Mouse (Mus musculus) heart, postnatal 0 days (tissue): ENCODE results near the gene Gmds. TPM values are rescaled to one million over a fixed set of nuclear protein-coding genes. Genes with fewer than 3 reads are reported as not detected.

Experiments
- ATAC-seq: fragments of 200-750 bp; cut with Nextera tagmentation; 2 replicates; pipeline ENCODE4 v1.8.0; 2017; ENCODE audit warnings: low read depth, moderate number of reproducible peaks, moderate library complexity; ENCODE audit not compliant: insufficient read depth
- DNase-seq: peaks from one replicate; pipeline ENCODE4 v3.0.0-alpha.2; 2016; ENCODE audit warnings: low spot score
- H3K27ac ChIP-seq: fragments of 300-500 bp; sonication (generic); 2 replicates; pipeline ENCODE4 v1.5.1; 2014; ENCODE audit warnings: low read depth, mild to moderate bottlenecking
- H3K27me3 ChIP-seq: fragments of 300-500 bp; sonication (generic); 2 replicates; pipeline ENCODE4 v1.6.1; 2014; ENCODE audit warnings: low read length, mixed read lengths; ENCODE audit not compliant: control insufficient read depth, insufficient read depth
- H3K36me3 ChIP-seq: fragments of 300-500 bp; sonication (generic); replicated peaks from 2 replicates; pipeline ENCODE4 v1.6.1; 2014; ENCODE audit warnings: low read length, mixed read lengths; ENCODE audit not compliant: control insufficient read depth, insufficient read depth
- H3K4me1 ChIP-seq: fragments of 300-500 bp; sonication (generic); 2 replicates; pipeline ENCODE4 v1.6.1; 2014; ENCODE audit warnings: antibody characterized with exemption; ENCODE audit not compliant: control insufficient read depth, insufficient read depth
- H3K4me2 ChIP-seq: fragments of 300-500 bp; sonication (generic); 2 replicates; pipeline ENCODE4 v1.6.1; 2014; ENCODE audit warnings: low read depth, mild to moderate bottlenecking, low read length, moderate library complexity
- H3K4me3 ChIP-seq: fragments of 300-500 bp; sonication (generic); 2 replicates; pipeline ENCODE4 v1.5.1; 2014; ENCODE audit warnings: low read depth, low read length
- H3K9ac ChIP-seq: fragments of 300-500 bp; sonication (generic); replicated peaks from 2 replicates; pipeline ENCODE4 v1.6.1; 2014; ENCODE audit warnings: low read depth, low read length, mixed read lengths
- H3K9me3 ChIP-seq: fragments of 300-500 bp; sonication (generic); replicated peaks from 2 replicates; pipeline ENCODE4 v1.6.1; 2016; ENCODE audit warnings: low read length; ENCODE audit not compliant: control insufficient read depth
- CTCF ChIP-seq: IDR thresholded peaks from 2 replicates; pipeline ENCODE4 v1.5.1; 2016; ENCODE audit warnings: antibody characterized with exemption, control low read depth, low read depth
- EP300 ChIP-seq: IDR thresholded peaks from 2 replicates; pipeline ENCODE4 v1.6.1; 2016; ENCODE audit warnings: antibody characterized with exemption, low read depth
- WGBS: fragments of 180-500 bp; shearing (Covaris S2); extraction: QIAGEN DNeasy Blood & Tissue Kit; methylation state at CpG from one replicate; pipeline ENCODE4 v1.1.7; 2014; 5-methylcytosine and 5-hydroxymethylcytosine counted together
- polyA plus RNA-seq: library from polyadenylated mRNA; unstranded; fragments of >200 nt; fragmentation: Nextera tagmentation; extraction: Ambion mirVana; gene quantifications from 2 replicates; pipeline ENCODE4 v1.2.1, GENCODE M21; 2015
- total RNA-seq: library from RNA; depleted of rRNA; stranded (reverse); fragments of >200 nt; gene quantifications from 2 replicates; pipeline ENCODE4 v1.2.3, GENCODE M21; 2014; ENCODE audit warnings: low replicate concordance

Gene Gmds
- total and polyA plus RNA-seq, 2 experiments from 2014 or later, result 1.3 to 13.0 TPM

DNA sequence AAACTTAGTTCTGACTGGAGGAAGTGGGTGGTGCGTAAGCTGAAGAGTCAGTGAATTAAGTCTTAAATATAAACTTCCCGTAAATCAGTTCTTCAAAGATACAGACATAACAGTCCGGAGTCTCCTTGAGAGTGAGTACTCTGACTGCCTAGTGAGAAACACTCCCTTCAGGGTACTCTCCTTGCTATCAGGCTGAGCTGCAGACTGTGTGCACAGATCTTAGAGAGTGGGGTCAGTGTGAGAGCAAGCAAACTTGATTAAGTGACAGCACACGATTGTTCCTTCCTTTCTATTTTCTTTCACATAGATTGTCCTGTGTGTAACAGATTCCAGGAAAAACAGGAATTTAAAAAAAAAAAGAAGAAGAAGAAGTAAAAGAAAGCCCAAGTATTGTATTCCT is 382.4 kb downstream of the Gmds start:
- H3K9ac ChIP-seq, result no peak overlapping the region
- H3K4me1 ChIP-seq, result peaks cover 19% of the 10 kb centered on the region; the same call in 1 of the 2 replicates
- no peak for TF ChIP-seq EP300
- no peak for TF ChIP-seq CTCF
- H3K36me3 ChIP-seq, result no peaks in the 10 kb centered on the region
- no peak overlapping the region for H3K27ac ChIP-seq
- H3K27me3 ChIP-seq, result no peaks in the 10 kb centered on the region
- DNase-seq (no peak), ATAC-seq (no peak; the same call in 1 of the 2 replicates)
- H3K9me3 ChIP-seq, result no peaks in the 10 kb centered on the region
- no peak overlapping the region for H3K4me3 ChIP-seq
- no peak overlapping the region for H3K4me2 ChIP-seq
- WGBS, result 66% methylated on average over 4 of the region's 4 CpGs

- ATAC-seq (no peak), DNase-seq (no peak)
- Histone ChIP-seq H3K9ac (no peak overlapping the region), H3K4me3 (no peak overlapping the region), H3K27me3 (no peaks in the 10 kb centered on the region), H3K27ac (no peak overlapping the region), H3K4me2 (no peak overlapping the region), H3K36me3 (no peaks in the 10 kb centered on the region), H3K4me1 (0 out of 2 replicates have a peak, but pooled peaks cover 13% of the 10 kb centered on the region), H3K9me3 (no peaks in the 10 kb centered on the region)
- WGBS, result 48% methylated on average over 7 of the region's 7 CpGs
- TF ChIP-seq CTCF (no peak), EP300 (no peak)
These were observed 383.4 kb downstream of the Gmds start for GRCm38 (mm10) chr13:31955171-31955570.

GRCm38 (mm10) chr13:31944676-31945210 is 393.8 kb downstream of the Gmds start:
- no peak overlapping the region for H3K9ac ChIP-seq

DNA sequence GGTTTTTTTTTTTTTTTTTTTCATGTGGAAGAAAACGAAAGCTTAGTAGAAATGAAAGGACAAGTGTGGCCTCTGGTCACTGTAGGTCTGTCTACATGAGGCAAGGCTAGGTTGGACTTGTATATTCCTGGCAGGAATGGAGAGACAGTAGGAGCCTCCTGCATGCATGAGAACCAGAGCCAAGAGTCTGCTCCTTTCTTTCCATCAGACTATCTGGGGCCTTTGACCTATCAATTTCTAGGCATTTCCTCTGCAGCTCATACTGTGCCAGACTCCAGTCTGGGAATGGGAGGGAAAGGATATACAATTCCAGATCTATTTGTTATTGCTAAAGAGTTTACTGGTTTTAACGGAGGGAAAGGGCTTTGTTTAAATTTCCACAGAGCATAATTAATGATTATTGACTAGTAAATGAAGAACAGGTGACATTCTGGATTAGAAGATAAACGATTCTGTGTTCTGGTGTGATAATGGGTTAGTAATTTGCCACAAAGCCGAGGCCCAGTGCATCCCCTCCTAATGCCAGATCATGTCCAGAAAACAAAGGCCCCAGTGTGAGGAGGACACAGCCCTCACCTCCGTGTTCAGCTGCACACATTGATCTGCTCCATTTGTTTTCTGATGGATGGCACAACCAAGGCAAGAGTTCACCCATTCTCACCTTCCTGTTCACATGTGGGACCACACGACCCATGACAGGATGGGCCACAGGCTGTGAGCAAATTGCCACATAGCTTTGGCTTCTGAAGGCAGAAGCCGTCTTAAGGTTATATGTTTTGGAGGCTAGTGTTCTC is 394.9 kb downstream of the Gmds start:
- no peak overlapping the region for H3K4me3 ChIP-seq
- no peak overlapping the region for H3K4me2 ChIP-seq
- H3K27me3 ChIP-seq, result no peaks in the 10 kb centered on the region
- TF ChIP-seq CTCF, result no peak
- H3K9me3 ChIP-seq, result no peaks in the 10 kb centered on the region
- no peak overlapping the region for H3K27ac ChIP-seq
- no peak overlapping the region for H3K9ac ChIP-seq
- ATAC-seq (no peak), DNase-seq (no peak)
- H3K4me1 ChIP-seq, result no peaks in the 10 kb centered on the region
- H3K36me3 ChIP-seq, result no peaks in the 10 kb centered on the region
- 57% methylated on average over 7 of the region's 7 CpGs for WGBS

More at GRCm38 (mm10) chr13:31944676-31945210, 393.8 kb downstream of the Gmds start:
- no peaks in the 10 kb centered on the region for H3K36me3 ChIP-seq
- no peak for DNase-seq
- TF ChIP-seq EP300 (no peak), CTCF (no peak)
- no peak overlapping the region for H3K4me3 ChIP-seq
- H3K9me3 ChIP-seq, result no peaks in the 10 kb centered on the region
- no peaks in the 10 kb centered on the region for H3K27me3 ChIP-seq
- H3K27ac ChIP-seq, result no peak overlapping the region
- H3K4me2 ChIP-seq, result no peak overlapping the region
- ATAC-seq, result no peak
- 86% methylated on average over 3 of the region's 3 CpGs for WGBS
- no peaks in the 10 kb centered on the region for H3K4me1 ChIP-seq

DNA sequence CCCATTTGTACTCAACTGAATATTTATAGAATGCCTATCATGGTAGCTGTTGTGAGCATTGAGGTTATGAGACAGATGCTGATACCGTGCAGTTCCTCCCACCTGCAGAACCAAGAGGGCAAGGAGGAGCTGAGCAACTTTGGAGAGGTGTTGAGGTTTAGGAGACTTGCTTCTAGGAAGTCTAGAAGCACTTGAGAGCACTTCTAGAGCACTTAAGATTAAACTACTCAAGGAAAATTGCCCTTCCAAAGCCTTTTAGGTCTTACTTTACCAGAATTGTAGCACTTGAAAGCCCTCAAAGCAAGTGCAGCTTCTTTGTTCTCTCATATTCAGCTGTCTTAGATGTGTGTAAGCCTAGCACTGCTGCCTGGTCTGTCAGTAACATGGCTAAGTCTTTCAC is 409.2 kb downstream of the Gmds start:
- TF ChIP-seq EP300 (no peak), CTCF (no peak)
- Histone ChIP-seq H3K4me2 (no peak overlapping the region), H3K4me3 (no peak overlapping the region), H3K9me3 (no peaks in the 10 kb centered on the region), H3K27me3 (no peaks in the 10 kb centered on the region), H3K27ac (no peak overlapping the region), H3K9ac (no peak overlapping the region), H3K36me3 (no peaks in the 10 kb centered on the region), H3K4me1 (no peaks in the 10 kb centered on the region)
- ATAC-seq (no peak), DNase-seq (no peak)
- WGBS, result 63% methylated on average over 1 of the region's 1 CpGs

GRCm38 (mm10) chr13:31926599-31926998 is 411.9 kb downstream of the Gmds start:
- H3K36me3 ChIP-seq, result no peaks in the 10 kb centered on the region
- TF ChIP-seq EP300 (no peak), CTCF (no peak)
- 68% methylated on average over 5 of the region's 5 CpGs for WGBS

More at GRCm38 (mm10) chr13:31926599-31926998, 411.9 kb downstream of the Gmds start:
- no peaks in the 10 kb centered on the region for H3K27me3 ChIP-seq
- no peak for DNase-seq
- no peaks in the 10 kb centered on the region for H3K9me3 ChIP-seq
- H3K9ac ChIP-seq, result no peak overlapping the region
- ATAC-seq, result no peak
- H3K4me3 ChIP-seq, result no peak overlapping the region
- no peaks in the 10 kb centered on the region for H3K4me1 ChIP-seq
- no peak overlapping the region for H3K27ac ChIP-seq
- no peak overlapping the region for H3K4me2 ChIP-seq
